ENCODE assay signal across 18 mouse cellular contexts in genomic region chr17:57245311-57245929, GRCm38 (mm10). TPM values are rescaled to one million over a fixed set of nuclear protein-coding genes. Genes with fewer than 3 reads are reported as not detected.
"Had no signal": no experiment of that assay in that cellular context is flagged by ENCODE, and none has a peak within 500 bp of the region (broad histone marks: within the 10 kb centered on the region; RNA-seq: fewer than 3 reads in every experiment).

No protein-coding gene starts in this region.

- ATAC-seq: lung, postnatal 0 days; midbrain, embryonic 15.5 days had no signal

- H3K4me2 ChIP-seq: midbrain, embryonic 15.5 days; stomach, embryonic 15.5 days had no signal

- H3K27me3 ChIP-seq: stomach, embryonic 15.5 days had no signal

- H3K27ac ChIP-seq: layer of hippocampus, adult 2 months; liver, embryonic 14.5 days; midbrain, embryonic 15.5 days; stomach, embryonic 15.5 days had no signal

- H3K9ac ChIP-seq: liver, embryonic 14.5 days; midbrain, embryonic 15.5 days; stomach, embryonic 15.5 days had no signal

- H3K4me3 ChIP-seq: layer of hippocampus, adult 2 months; midbrain, embryonic 15.5 days had no signal

- DNase-seq: kidney, adult 18-20 months; kidney, postnatal 10 days; kidney, postnatal 4 days; lung, adult 2 months; lung, postnatal 36 days; right cerebral cortex, postnatal 14 days; thymus, adult 2 months; thymus, postnatal 25 days had no signal

- H3K9me3 ChIP-seq: midbrain, embryonic 15.5 days; stomach, embryonic 15.5 days had no signal

RNA-seq across cellular contexts. Expression of gene Tnfsf14, which starts 51.4 kb away (rescaled TPM):
- total RNA-seq: layer of hippocampus, adult 2 months; layer of hippocampus, postnatal 10 days; left cerebral cortex, postnatal 36 days had no signal
- polyA plus RNA-seq: kidney, embryonic 14.5 days; midbrain, embryonic 15.5 days; neural tube, embryonic 14.5 days; testis, adult 2 months had no signal
